Mouse (Mus musculus): ENCODE data around the gene Pou6f2. TPM values are rescaled to one million over a fixed set of nuclear protein-coding genes. Genes with fewer than 3 reads are reported as not detected.

Pou6f2 gene
- polyA plus RNA-seq, 2 experiments, result not detected

DNA sequence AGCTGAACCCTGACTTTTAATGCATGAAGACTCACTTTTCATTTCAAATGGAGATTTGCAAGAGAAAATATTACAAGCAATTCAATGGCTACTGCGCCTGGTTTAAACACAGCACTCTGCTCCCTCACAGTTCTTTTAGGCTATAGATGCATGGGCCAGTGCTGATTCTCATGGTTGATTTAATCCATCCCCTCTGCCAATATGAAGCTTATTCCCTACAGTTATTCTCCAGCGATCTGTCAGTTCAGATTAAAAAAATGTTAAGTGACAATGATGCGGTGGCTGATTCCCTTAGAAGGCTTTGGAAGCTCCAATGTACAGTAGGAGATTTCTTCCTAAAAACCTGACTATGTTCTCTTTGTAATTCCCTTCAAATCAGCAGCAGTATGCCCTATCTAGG lies 144.4 kb downstream of the Pou6f2 start:
- no peaks in the 10 kb centered on the region for H3K9me3 ChIP-seq (ENCODE audit: control insufficient read depth, low read length)
- H3K27ac ChIP-seq, result no peak overlapping the region
- ATAC-seq (ENCODE audit: insufficient read depth) (no peak), DNase-seq (ENCODE audit: low read depth in 3 of 3, low spot score in 3 of 3) (no peak)
- H3K27me3 ChIP-seq (ENCODE audit: control insufficient read depth, insufficient read depth, low read length), result no peaks in the 10 kb centered on the region
- TF ChIP-seq EP300 (IDR thresholded peaks at IDR 0.05; ENCODE audit: low read depth) (no peak), CTCF (IDR thresholded peaks at IDR 0.05; ENCODE audit: low read depth) (no peak)
- WGBS (ENCODE audit: insufficient replicate concordance), result 65% methylated on average over 3 of the region's 3 CpGs
- no peak overlapping the region for H3K4me2 ChIP-seq (ENCODE audit: low read depth)
- H3K4me1 ChIP-seq (replicated peaks; ENCODE audit: control insufficient read depth in 2 of 2, insufficient read depth in 2 of 2, low read length in 1 of 2), result no peaks in the 10 kb centered on the region
- H3K36me3 ChIP-seq (replicated peaks; ENCODE audit: control insufficient read depth, insufficient read depth, low read depth), result no peaks in the 10 kb centered on the region
- H3K4me3 ChIP-seq (ENCODE audit: insufficient read depth in 1 of 2, low read depth in 2 of 2, low read length in 2 of 2), result no peak overlapping the region
- H3K9ac ChIP-seq (replicated peaks), result no peak overlapping the region

DNA sequence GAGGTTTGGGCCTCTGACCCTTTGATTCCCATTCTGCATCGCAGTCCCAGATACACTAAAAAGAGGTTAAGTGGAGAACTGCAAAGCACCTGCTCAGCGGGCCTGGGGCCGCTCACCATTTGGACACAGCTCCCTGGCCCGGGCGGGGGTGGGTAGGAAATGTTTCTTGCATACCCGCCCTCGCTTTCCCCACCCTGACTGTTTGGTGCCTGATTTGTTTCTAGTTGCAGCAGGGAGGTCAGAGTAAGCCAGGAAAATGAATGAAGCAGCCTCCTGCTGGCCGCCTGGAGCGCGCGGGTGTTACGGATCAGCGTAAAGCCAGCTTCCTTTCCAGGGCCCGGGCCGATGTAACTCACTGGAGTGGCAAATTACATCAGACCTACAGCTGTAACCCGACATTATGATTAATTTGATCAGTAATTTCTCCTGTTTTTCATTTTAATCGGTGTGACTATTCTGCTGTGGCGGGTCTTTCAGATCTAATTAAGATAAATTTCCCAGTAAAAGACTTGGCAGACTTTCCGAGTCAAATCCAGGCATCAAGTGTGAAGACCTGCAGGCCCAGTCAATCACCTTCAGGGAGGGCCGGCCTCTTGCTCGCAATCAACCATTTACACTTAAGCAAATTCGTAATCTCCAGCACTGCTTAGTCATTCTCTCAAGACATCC lies 178.8 kb downstream of the Pou6f2 start:
- no peaks in the 10 kb centered on the region for H3K9me3 ChIP-seq (ENCODE audit: control insufficient read depth, low read length)
- H3K27me3 ChIP-seq (ENCODE audit: control insufficient read depth, insufficient read depth, low read length), result no peaks in the 10 kb centered on the region
- no peak overlapping the region for H3K4me3 ChIP-seq (ENCODE audit: insufficient read depth in 1 of 2, low read depth in 2 of 2, low read length in 2 of 2)
- H3K4me1 ChIP-seq (replicated peaks; ENCODE audit: control insufficient read depth in 2 of 2, insufficient read depth in 2 of 2, low read length in 1 of 2), result no peaks in the 10 kb centered on the region
- no peak overlapping the region for H3K4me2 ChIP-seq (ENCODE audit: low read depth)
- 22% methylated on average over 22 of the region's 22 CpGs for WGBS (ENCODE audit: insufficient replicate concordance)
- TF ChIP-seq EP300 (IDR thresholded peaks at IDR 0.05; ENCODE audit: low read depth), result no peak
- no peak for TF ChIP-seq CTCF (IDR thresholded peaks at IDR 0.05; ENCODE audit: low read depth)
- no peak for DNase-seq (ENCODE audit: low read depth in 3 of 3, low spot score in 3 of 3)
- no peak overlapping the region for H3K27ac ChIP-seq
- no peak overlapping the region for H3K9ac ChIP-seq (replicated peaks)
- ATAC-seq (ENCODE audit: insufficient read depth), result no peak
- no peaks in the 10 kb centered on the region for H3K36me3 ChIP-seq (replicated peaks; ENCODE audit: control insufficient read depth, insufficient read depth, low read depth)

DNA sequence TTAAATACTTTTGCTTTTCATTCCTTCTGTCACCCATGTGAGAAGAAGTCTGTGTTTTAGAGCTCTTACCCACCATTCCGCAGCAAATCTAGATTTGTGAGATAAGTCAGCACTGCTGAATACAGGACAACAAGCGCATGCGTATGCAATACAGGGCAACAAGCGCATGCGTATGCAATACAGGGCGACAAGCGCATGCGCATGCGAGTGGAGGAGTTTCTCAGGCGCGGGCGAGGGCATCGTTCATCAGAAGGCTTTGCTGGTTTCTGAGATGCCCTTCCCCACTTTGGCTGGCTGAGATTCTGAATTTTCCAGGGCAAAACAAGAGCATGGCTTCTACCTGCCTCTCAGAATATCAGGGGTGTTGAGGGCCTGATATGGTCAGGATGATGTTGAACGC lies 186.2 kb downstream of the Pou6f2 start:
- Histone ChIP-seq H3K9ac (replicated peaks) (no peak overlapping the region), H3K4me1 (replicated peaks; ENCODE audit: control insufficient read depth in 2 of 2, insufficient read depth in 2 of 2, low read length in 1 of 2) (no peaks in the 10 kb centered on the region), H3K27ac (no peak overlapping the region), H3K36me3 (replicated peaks; ENCODE audit: control insufficient read depth, insufficient read depth, low read depth) (no peaks in the 10 kb centered on the region), H3K9me3 (ENCODE audit: control insufficient read depth, low read length) (no peaks in the 10 kb centered on the region), H3K4me2 (ENCODE audit: low read depth) (no peak overlapping the region), H3K27me3 (ENCODE audit: control insufficient read depth, insufficient read depth, low read length) (no peaks in the 10 kb centered on the region), H3K4me3 (ENCODE audit: insufficient read depth in 1 of 2, low read depth in 2 of 2, low read length in 2 of 2) (no peak overlapping the region)
- 86% methylated on average over 14 of the region's 14 CpGs for WGBS (ENCODE audit: insufficient replicate concordance)
- DNase-seq (ENCODE audit: low read depth in 3 of 3, low spot score in 3 of 3), result no peak
- no peak for ATAC-seq (ENCODE audit: insufficient read depth)
- no peak for TF ChIP-seq EP300 (IDR thresholded peaks at IDR 0.05; ENCODE audit: low read depth)
- TF ChIP-seq CTCF (IDR thresholded peaks at IDR 0.05; ENCODE audit: low read depth), result no peak

DNA sequence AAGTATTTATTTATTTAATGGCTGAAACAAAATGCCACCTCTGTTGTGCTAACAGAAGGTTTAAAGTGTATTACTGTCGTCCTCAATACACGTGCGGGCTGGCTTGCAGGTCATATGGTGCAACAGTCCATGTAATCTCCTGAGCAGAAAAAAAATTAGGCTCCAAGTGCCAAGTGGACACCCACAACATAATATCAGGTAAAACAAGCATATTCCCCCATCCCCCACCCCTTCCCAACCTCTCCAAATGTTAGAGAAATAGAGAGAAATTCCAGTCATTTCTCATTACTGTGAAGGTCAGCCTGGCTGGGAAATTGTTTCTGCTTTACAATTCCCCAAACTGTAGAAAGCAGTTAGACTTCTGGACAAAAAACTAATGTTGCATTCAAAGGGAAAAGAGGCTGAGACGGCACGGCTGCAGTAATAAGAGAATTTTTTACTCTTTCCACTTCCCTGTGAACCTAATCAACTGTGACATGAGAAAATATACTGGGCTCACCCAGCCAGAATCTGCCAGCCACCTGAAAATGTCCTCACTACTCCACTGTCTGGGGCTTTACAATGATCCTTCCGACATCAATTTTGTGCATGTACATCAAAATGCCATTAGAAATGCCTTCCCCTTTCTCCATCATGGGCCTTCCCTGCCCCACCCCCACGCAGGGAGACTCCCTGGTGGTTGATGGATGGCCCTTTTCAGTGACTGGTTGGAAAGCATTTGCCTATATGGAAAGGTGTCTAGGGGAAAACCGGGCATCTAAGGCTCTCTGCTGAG lies 192.8 kb downstream of the Pou6f2 start:
- Histone ChIP-seq H3K9me3 (ENCODE audit: control insufficient read depth, low read length) (no peaks in the 10 kb centered on the region), H3K36me3 (replicated peaks; ENCODE audit: control insufficient read depth, insufficient read depth, low read depth) (no peaks in the 10 kb centered on the region), H3K4me3 (ENCODE audit: insufficient read depth in 1 of 2, low read depth in 2 of 2, low read length in 2 of 2) (no peak overlapping the region), H3K4me1 (replicated peaks; ENCODE audit: control insufficient read depth in 2 of 2, insufficient read depth in 2 of 2, low read length in 1 of 2) (no peaks in the 10 kb centered on the region), H3K9ac (replicated peaks) (no peak overlapping the region), H3K27me3 (ENCODE audit: control insufficient read depth, insufficient read depth, low read length) (no peaks in the 10 kb centered on the region), H3K4me2 (ENCODE audit: low read depth) (no peak overlapping the region), H3K27ac (no peak overlapping the region)
- TF ChIP-seq EP300 (IDR thresholded peaks at IDR 0.05; ENCODE audit: low read depth) (no peak), CTCF (IDR thresholded peaks at IDR 0.05; ENCODE audit: low read depth) (no peak)
- ATAC-seq (ENCODE audit: insufficient read depth) (no peak), DNase-seq (ENCODE audit: low read depth in 3 of 3, low spot score in 3 of 3) (no peak)
- WGBS (ENCODE audit: insufficient replicate concordance), result 51% methylated on average over 8 of the region's 8 CpGs

DNA sequence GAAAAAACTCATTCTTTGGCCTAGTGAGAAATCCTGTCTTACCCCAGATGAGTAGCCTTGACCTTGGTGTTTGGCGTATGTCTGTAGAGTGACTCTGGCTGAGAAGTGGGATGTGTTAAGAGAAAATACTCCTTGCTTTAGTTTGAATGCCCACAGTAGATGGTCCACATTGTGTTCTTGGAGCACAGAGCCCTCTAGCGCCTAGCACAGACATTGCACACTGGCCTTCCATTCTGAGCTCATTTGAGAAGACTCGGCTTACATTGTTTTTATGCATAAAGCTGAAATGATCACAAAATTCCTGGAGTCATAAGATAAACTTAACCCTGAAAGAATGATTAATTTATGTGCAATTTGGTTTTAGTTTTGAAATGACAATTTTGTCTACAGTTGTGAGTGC lies 223.5 kb downstream of the Pou6f2 start:
- H3K4me3 ChIP-seq (ENCODE audit: insufficient read depth in 1 of 2, low read depth in 2 of 2, low read length in 2 of 2), result no peak overlapping the region
- no peak overlapping the region for H3K27ac ChIP-seq
- TF ChIP-seq CTCF (IDR thresholded peaks at IDR 0.05; ENCODE audit: low read depth) (peak; percentile 59), EP300 (IDR thresholded peaks at IDR 0.05; ENCODE audit: low read depth) (no peak)
- no peak overlapping the region for H3K9ac ChIP-seq (replicated peaks)
- WGBS (ENCODE audit: insufficient replicate concordance), result 43% methylated on average over 3 of the region's 3 CpGs
- no peak overlapping the region for H3K4me2 ChIP-seq (ENCODE audit: low read depth)
- 0 out of 4 replicates have a peak, but pooled peaks cover 0 to 2% of the 10 kb centered on the region in 2 experiments for H3K4me1 ChIP-seq (replicated peaks; ENCODE audit: control insufficient read depth in 2 of 2, insufficient read depth in 2 of 2, low read length in 1 of 2)
- DNase-seq (ENCODE audit: low read depth in 3 of 3, low spot score in 3 of 3) (no peak), ATAC-seq (ENCODE audit: insufficient read depth) (no peak)
- H3K36me3 ChIP-seq (replicated peaks; ENCODE audit: control insufficient read depth, insufficient read depth, low read depth), result no peaks in the 10 kb centered on the region
- no peaks in the 10 kb centered on the region for H3K9me3 ChIP-seq (ENCODE audit: control insufficient read depth, low read length)
- H3K27me3 ChIP-seq (ENCODE audit: control insufficient read depth, insufficient read depth, low read length), result no peaks in the 10 kb centered on the region

Measured in liver, embryonic 14.5 days (tissue).